Comparison of ENCODE assay signal across 24 mouse cellular contexts in genomic region chr16:38447366-38447765, GRCm38 (mm10). TPM values are rescaled to one million over a fixed set of nuclear protein-coding genes. Genes with fewer than 3 reads are reported as not detected.
DNase-seq lines count a peak whose midpoint lies in the region; ATAC-seq and TF ChIP-seq lines count a peak whose summit lies in the region.
"Had no signal": no experiment of that assay in that cellular context is flagged by ENCODE, and none has a peak within 500 bp of the region (broad histone marks: within the 10 kb centered on the region; RNA-seq: fewer than 3 reads in every experiment).

No protein-coding gene starts in this region.

- H3K4me1 ChIP-seq in hindbrain, postnatal 0 days (ENCODE audit: insufficient read depth, low read length) = peaks cover 8% of the 10 kb centered on the region
- peaks cover 12% of the 10 kb centered on the region; the same call in 1 of the 2 replicates for H3K4me1 ChIP-seq in hindbrain, embryonic 14.5 days (replicated peaks; ENCODE audit: control insufficient read depth, insufficient read depth, low read length)
- peaks cover 5% of the 10 kb centered on the region for H3K4me1 ChIP-seq in midbrain, embryonic 11.5 days (ENCODE audit: control insufficient read depth, insufficient read depth, low read length)
- peaks cover 14% of the 10 kb centered on the region for H3K4me1 ChIP-seq in midbrain, embryonic 14.5 days (ENCODE audit: control insufficient read depth, insufficient read depth, low read length)
- H3K4me1 ChIP-seq in ES-Bruce4 (ENCODE audit: control insufficient read depth, insufficient read depth, low read length) = peaks cover 1% of the 10 kb centered on the region

- no peaks in the 10 kb centered on the region for H3K9me3 ChIP-seq in hindbrain, postnatal 0 days (ENCODE audit: low read length)
- no peaks in the 10 kb centered on the region for H3K9me3 ChIP-seq in hindbrain, embryonic 14.5 days (ENCODE audit: control insufficient read depth, low read length)
- no peaks in the 10 kb centered on the region; the same call in 1 of the 2 replicates for H3K9me3 ChIP-seq in midbrain, embryonic 11.5 days (ENCODE audit: control insufficient read depth, low read length)
- H3K9me3 ChIP-seq in midbrain, embryonic 14.5 days (ENCODE audit: control insufficient read depth, low read length) = no peaks in the 10 kb centered on the region
- peaks cover 19% of the 10 kb centered on the region for H3K9me3 ChIP-seq in ES-Bruce4 (replicated peaks; ENCODE audit: control insufficient read depth, insufficient read depth, low read length, poor library complexity, severe bottlenecking)
- H3K9me3 ChIP-seq: embryonic facial prominence, embryonic 15.5 days; forebrain, embryonic 10.5 days; hindbrain, embryonic 13.5 days had no signal

- H3K27me3 ChIP-seq in hindbrain, postnatal 0 days (ENCODE audit: insufficient read depth, low read length) = no peaks in the 10 kb centered on the region
- H3K27me3 ChIP-seq in hindbrain, embryonic 14.5 days (ENCODE audit: control insufficient read depth, insufficient read depth, low read length) = no peaks in the 10 kb centered on the region
- H3K27me3 ChIP-seq in midbrain, embryonic 11.5 days (ENCODE audit: control insufficient read depth, insufficient read depth, low read length) = no peaks in the 10 kb centered on the region
- no peaks in the 10 kb centered on the region for H3K27me3 ChIP-seq in midbrain, embryonic 14.5 days (ENCODE audit: control insufficient read depth, insufficient read depth, low read length)
- no peaks in the 10 kb centered on the region for H3K27me3 ChIP-seq in ES-Bruce4 (ENCODE audit: control insufficient read depth, insufficient read depth, low read length, poor library complexity, severe bottlenecking)
- H3K27me3 ChIP-seq: embryonic facial prominence, embryonic 15.5 days; hindbrain, embryonic 13.5 days had no signal

- no peak for DNase-seq in hindbrain, postnatal 0 days (ENCODE audit: low spot score)
- no peak for DNase-seq in hindbrain, embryonic 14.5 days (ENCODE audit: low spot score)
- DNase-seq in midbrain, embryonic 11.5 days (ENCODE audit: low spot score, missing footprints) = peak; percentile 64
- no peak for DNase-seq in midbrain, embryonic 14.5 days
- peak; percentile 83 for DNase-seq in ZHBTc4 (ENCODE audit: low read depth, low spot score)
- no peak for DNase-seq in layer of hippocampus, adult 2 months (ENCODE audit: low spot score in 2 of 2)
- DNase-seq: adrenal gland, postnatal 14 days; cerebellum, adult 11-12 months; cerebellum, adult 9-10 months; cerebellum, postnatal 25 days; gastrocnemius, adult 2 months; gastrocnemius, postnatal 36 days; heart, adult 18-20 months; heart, postnatal 10 days had no signal

- no peak for ATAC-seq in hindbrain, postnatal 0 days
- no peak for ATAC-seq in hindbrain, embryonic 14.5 days (ENCODE audit: low FRiP score)
- no peak for ATAC-seq in midbrain, embryonic 11.5 days (ENCODE audit: low FRiP score)
- no peak for ATAC-seq in midbrain, embryonic 14.5 days (ENCODE audit: low FRiP score, low TSS enrichment)
- ATAC-seq: activated CD4-positive, CD25-positive, alpha-beta regulatory T cell, adult 4 months; forebrain, embryonic 14.5 days; intestine, embryonic 16.5 days had no signal

- TF ChIP-seq CTCF in hindbrain, postnatal 0 days (IDR thresholded peaks at IDR 0.05; ENCODE audit: low read depth) = peak; percentile 14
- TF ChIP-seq CTCF in ES-Bruce4 (IDR thresholded peaks at IDR 0.05; ENCODE audit: low read depth, low read length) = peak; percentile 46
- no peak for TF ChIP-seq CTCF in layer of hippocampus, adult 2 months (conservative IDR thresholded peaks at IDR 0.05)

- WGBS in hindbrain, postnatal 0 days = 92% methylated on average over 21 of the region's 21 CpGs
- WGBS in hindbrain, embryonic 14.5 days = 92% methylated on average over 21 of the region's 21 CpGs
- 91% methylated on average over 21 of the region's 21 CpGs for WGBS in midbrain, embryonic 11.5 days
- WGBS in midbrain, embryonic 14.5 days = 89% methylated on average over 21 of the region's 21 CpGs

- no peak overlapping the region for H3K27ac ChIP-seq in hindbrain, postnatal 0 days
- no peak overlapping the region for H3K27ac ChIP-seq in hindbrain, embryonic 14.5 days
- H3K27ac ChIP-seq in midbrain, embryonic 11.5 days (ENCODE audit: low read depth, low read length) = no peak overlapping the region
- no peak overlapping the region for H3K27ac ChIP-seq in midbrain, embryonic 14.5 days (replicated peaks; ENCODE audit: low read depth, low read length)
- H3K27ac ChIP-seq in ES-Bruce4 (ENCODE audit: insufficient read depth, low read length) = no peak overlapping the region
- no peak overlapping the region for H3K27ac ChIP-seq in layer of hippocampus, adult 2 months
- H3K27ac ChIP-seq: forebrain, embryonic 10.5 days; gastrocnemius, adult 2 months; heart, embryonic 10.5 days; hindbrain, embryonic 13.5 days had no signal

- H3K9ac ChIP-seq in hindbrain, postnatal 0 days (replicated peaks; ENCODE audit: low read length) = no peak overlapping the region
- H3K9ac ChIP-seq in hindbrain, embryonic 14.5 days = no peak overlapping the region
- no peak overlapping the region for H3K9ac ChIP-seq in midbrain, embryonic 11.5 days (ENCODE audit: low read length)
- no peak overlapping the region for H3K9ac ChIP-seq in midbrain, embryonic 14.5 days (replicated peaks; ENCODE audit: low read length)
- H3K9ac ChIP-seq in ES-Bruce4 (ENCODE audit: low read depth, poor library complexity, severe bottlenecking) = no peak overlapping the region
- H3K9ac ChIP-seq: embryonic facial prominence, embryonic 15.5 days; hindbrain, embryonic 13.5 days had no signal

- no peak for TF ChIP-seq POLR2A in ES-Bruce4 (IDR thresholded peaks at IDR 0.05; ENCODE audit: insufficient read depth, low read length)

- H3K4me2 ChIP-seq in hindbrain, postnatal 0 days (ENCODE audit: low read depth, low read length) = no peak overlapping the region
- no peak overlapping the region for H3K4me2 ChIP-seq in hindbrain, embryonic 14.5 days (replicated peaks)
- H3K4me2 ChIP-seq in midbrain, embryonic 11.5 days = no peak overlapping the region
- no peak overlapping the region for H3K4me2 ChIP-seq in midbrain, embryonic 14.5 days (ENCODE audit: low read length)
- H3K4me2 ChIP-seq: embryonic facial prominence, embryonic 15.5 days; hindbrain, embryonic 13.5 days had no signal

- peaks cover 42% of the 10 kb centered on the region for H3K36me3 ChIP-seq in hindbrain, postnatal 0 days (ENCODE audit: insufficient read depth, low read length)
- H3K36me3 ChIP-seq in hindbrain, embryonic 14.5 days (replicated peaks; ENCODE audit: control insufficient read depth, insufficient read depth) = peaks cover 74% of the 10 kb centered on the region
- H3K36me3 ChIP-seq in midbrain, embryonic 11.5 days (ENCODE audit: control insufficient read depth, insufficient read depth, low read length) = peaks cover 28% of the 10 kb centered on the region
- H3K36me3 ChIP-seq in midbrain, embryonic 14.5 days (ENCODE audit: control insufficient read depth, insufficient read depth, low read length) = peaks cover 67% of the 10 kb centered on the region
- peaks cover 34% of the 10 kb centered on the region for H3K36me3 ChIP-seq in ES-Bruce4 (ENCODE audit: control insufficient read depth, insufficient read depth, low read length, poor library complexity, severe bottlenecking)

- H3K4me3 ChIP-seq in hindbrain, postnatal 0 days (ENCODE audit: low read length) = no peak overlapping the region
- H3K4me3 ChIP-seq in hindbrain, embryonic 14.5 days (replicated peaks; ENCODE audit: low read length) = no peak overlapping the region
- no peak overlapping the region for H3K4me3 ChIP-seq in midbrain, embryonic 11.5 days (ENCODE audit: low read depth, low read length)
- H3K4me3 ChIP-seq in midbrain, embryonic 14.5 days (replicated peaks; ENCODE audit: low read depth, low read length) = no peak overlapping the region
- no peak overlapping the region for H3K4me3 ChIP-seq in ES-Bruce4 (ENCODE audit: low read depth, low read length)
- no peak overlapping the region for H3K4me3 ChIP-seq in layer of hippocampus, adult 2 months
- H3K4me3 ChIP-seq: embryonic facial prominence, embryonic 15.5 days; erythroblast, embryonic 14.5 days; forebrain, embryonic 10.5 days; gastrocnemius, adult 2 months; heart, embryonic 10.5 days; hindbrain, embryonic 13.5 days had no signal

- no peak for TF ChIP-seq EP300 in ES-Bruce4 (IDR thresholded peaks at IDR 0.05; ENCODE audit: insufficient read depth, low read depth, low read length)

RNA-seq across cellular contexts. Expression of gene Adprh, which starts 5.1 kb away (rescaled TPM):
- 47.0 and 51.2 TPM in 2 replicates for total RNA-seq in hindbrain, postnatal 0 days (2014; rRNA removed)
- 131 and 134 TPM in 2 replicates for polyA plus RNA-seq in hindbrain, postnatal 0 days (2015; fragmentation: Nextera tagmentation; extraction: Ambion mirVana)
- 136 and 146 TPM in 2 replicates for polyA plus RNA-seq in hindbrain, embryonic 14.5 days (2014; fragmentation: Nextera tagmentation; extraction: Ambion mirVana)
- 122 and 134 TPM in 2 replicates for polyA plus RNA-seq in midbrain, embryonic 11.5 days (2014; fragmentation: Nextera tagmentation; extraction: Ambion mirVana)
- 139 and 158 TPM in 2 replicates for polyA plus RNA-seq in midbrain, embryonic 14.5 days (2014; fragmentation: Nextera tagmentation; extraction: Ambion mirVana)
- 50.7 and 51.3 TPM in 2 replicates for polyA plus RNA-seq in ES-Bruce4 (2011; ENCODE audit: insufficient read depth, insufficient read length, low read depth, missing spikeins)
- 10 to 100 TPM; 55.4 to 55.5 TPM for total RNA-seq in layer of hippocampus, adult 2 months (2021)

RNA-seq across cellular contexts. Expression of gene Cd80, which starts 8.0 kb away (rescaled TPM):
- 0.16 and 0.43 TPM in 2 replicates for total RNA-seq in hindbrain, postnatal 0 days (2014; rRNA removed)
- polyA plus RNA-seq in hindbrain, postnatal 0 days (2015; fragmentation: Nextera tagmentation; extraction: Ambion mirVana) = 0.24 and 0.32 TPM in 2 replicates
- polyA plus RNA-seq in hindbrain, embryonic 14.5 days (2014; fragmentation: Nextera tagmentation; extraction: Ambion mirVana) = 0.64 and 0.88 TPM in 2 replicates
- 0.42 and 0.65 TPM in 2 replicates for polyA plus RNA-seq in midbrain, embryonic 11.5 days (2014; fragmentation: Nextera tagmentation; extraction: Ambion mirVana)
- 0.35 and 0.93 TPM in 2 replicates for polyA plus RNA-seq in midbrain, embryonic 14.5 days (2014; fragmentation: Nextera tagmentation; extraction: Ambion mirVana)
- 1.3 and 1.7 TPM in 2 replicates for polyA plus RNA-seq in ES-Bruce4 (2011; ENCODE audit: insufficient read depth, insufficient read length, low read depth, missing spikeins)
- under 1 TPM; 0.15 to 0.69 TPM for total RNA-seq in layer of hippocampus, adult 2 months (2021)
- total RNA-seq: hematopoietic stem cell, adult 5-6 weeks had no signal
- polyA plus RNA-seq: erythroblast, embryonic 14.5 days had no signal

RNA-seq across cellular contexts. Expression of gene Pla1a, which starts 14.4 kb away (rescaled TPM):
- total RNA-seq in hindbrain, postnatal 0 days (2014; rRNA removed) = 0.36 and 1.7 TPM in 2 replicates
- 1.0 and 1.3 TPM in 2 replicates for polyA plus RNA-seq in hindbrain, postnatal 0 days (2015; fragmentation: Nextera tagmentation; extraction: Ambion mirVana)
- 0.32 and 0.38 TPM in 2 replicates for polyA plus RNA-seq in hindbrain, embryonic 14.5 days (2014; fragmentation: Nextera tagmentation; extraction: Ambion mirVana)
- polyA plus RNA-seq in midbrain, embryonic 11.5 days (2014; fragmentation: Nextera tagmentation; extraction: Ambion mirVana) = 0.23 and 0.59 TPM in 2 replicates
- 0.26 and 0.38 TPM in 2 replicates for polyA plus RNA-seq in midbrain, embryonic 14.5 days (2014; fragmentation: Nextera tagmentation; extraction: Ambion mirVana)
- 1.9 and 2.5 TPM in 2 replicates for polyA plus RNA-seq in ES-Bruce4 (2011; ENCODE audit: insufficient read depth, insufficient read length, low read depth, missing spikeins)
- total RNA-seq in layer of hippocampus, adult 2 months (2021) = under 1 TPM; 0.76 to 0.97 TPM
- total RNA-seq: hematopoietic stem cell, adult 5-6 weeks had no signal
- polyA plus RNA-seq: activated CD4-positive, CD25-positive, alpha-beta regulatory T cell, adult 4 months; erythroblast, embryonic 14.5 days; forebrain, embryonic 10.5 days had no signal

Comparison
In these comparisons a context has a peak if more than half of its experiments do, and no peak if none do; other contexts are left out.
1. DNase-seq: peak in midbrain, embryonic 11.5 days (single experiment) and ZHBTc4 (single experiment); none in hindbrain, postnatal 0 days (single experiment), hindbrain, embryonic 14.5 days (single experiment), midbrain, embryonic 14.5 days (single experiment) and layer of hippocampus, adult 2 months (0 of 2).